Mouse (Mus musculus) v-Abl transformed pro-B cells (cell line): ENCODE measurements around the gene Fam92b.

Source experiments
- in situ Hi-C, 2 experiments: fragments of 400-800 bp; cut with MboI; formaldehyde crosslinking; loops; one replicate each; pipeline ENCODE4 v1.15.1; 2025; ENCODE audit not compliant: unreplicated experiment in 2 of 2

The Fam92b gene

GRCm38 (mm10) chr8:120162404-120162752 is 14.9 kb downstream of the Fam92b start:
- in situ Hi-C loops, result no loop called here

- in situ Hi-C loops, result no loop called here
Observed at GRCm38 (mm10) chr8:120161658-120162403, 15.4 kb downstream of the Fam92b start.

GRCm38 (mm10) chr8:120160366-120160765 is 16.9 kb downstream of the Fam92b start:
- in situ Hi-C loops, result no loop called here

DNA sequence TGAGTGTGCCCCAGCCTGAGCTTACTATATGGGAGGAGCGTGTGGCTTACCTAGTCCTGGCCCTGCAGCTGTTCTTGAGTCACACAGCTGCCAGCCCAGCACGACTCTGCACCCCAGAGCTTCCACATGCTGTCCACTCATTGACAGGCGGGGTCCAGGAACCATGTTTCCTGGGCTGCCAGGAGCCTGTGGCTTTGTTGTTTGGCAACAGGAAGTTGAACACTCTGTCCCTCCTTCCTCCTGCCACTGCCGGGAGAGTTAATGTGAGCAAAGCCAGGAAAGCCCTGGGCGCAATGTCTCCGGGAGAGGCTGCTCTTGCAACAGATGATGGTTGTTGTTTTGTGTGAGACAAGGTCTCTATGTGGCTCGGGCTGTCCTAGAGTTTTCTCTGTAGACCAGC is 24.6 kb downstream of the Fam92b start:
- in situ Hi-C loops, result no loop called here

DNA sequence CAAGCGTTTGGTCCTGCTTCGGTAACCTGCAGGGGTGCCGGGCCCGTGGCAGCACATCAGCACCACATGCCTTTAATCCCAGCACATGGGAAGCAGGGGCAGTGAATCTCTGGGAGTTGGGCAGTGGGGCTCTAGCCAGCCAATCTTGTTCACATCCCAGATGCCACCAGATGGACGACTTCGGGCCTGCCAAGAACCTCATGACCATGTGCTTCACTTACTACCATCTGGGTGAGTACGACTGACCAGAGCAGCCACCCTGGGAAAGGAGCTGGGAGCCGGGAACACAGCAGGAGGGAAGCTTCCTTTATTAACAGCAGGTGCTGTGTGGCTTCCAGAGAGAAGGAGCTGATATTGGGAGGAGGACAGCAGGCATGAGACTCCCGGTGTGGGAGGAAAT is 26.1 kb downstream of the Fam92b start:
- in situ Hi-C loops, result no loop called here

- in situ Hi-C loops, result no loop called here
Observed at GRCm38 (mm10) chr8:120150028-120150427, 27.2 kb downstream of the Fam92b start.

- in situ Hi-C loops, result no loop called here
Observed at GRCm38 (mm10) chr8:120146051-120146450, 31.2 kb downstream of the Fam92b start.

DNA sequence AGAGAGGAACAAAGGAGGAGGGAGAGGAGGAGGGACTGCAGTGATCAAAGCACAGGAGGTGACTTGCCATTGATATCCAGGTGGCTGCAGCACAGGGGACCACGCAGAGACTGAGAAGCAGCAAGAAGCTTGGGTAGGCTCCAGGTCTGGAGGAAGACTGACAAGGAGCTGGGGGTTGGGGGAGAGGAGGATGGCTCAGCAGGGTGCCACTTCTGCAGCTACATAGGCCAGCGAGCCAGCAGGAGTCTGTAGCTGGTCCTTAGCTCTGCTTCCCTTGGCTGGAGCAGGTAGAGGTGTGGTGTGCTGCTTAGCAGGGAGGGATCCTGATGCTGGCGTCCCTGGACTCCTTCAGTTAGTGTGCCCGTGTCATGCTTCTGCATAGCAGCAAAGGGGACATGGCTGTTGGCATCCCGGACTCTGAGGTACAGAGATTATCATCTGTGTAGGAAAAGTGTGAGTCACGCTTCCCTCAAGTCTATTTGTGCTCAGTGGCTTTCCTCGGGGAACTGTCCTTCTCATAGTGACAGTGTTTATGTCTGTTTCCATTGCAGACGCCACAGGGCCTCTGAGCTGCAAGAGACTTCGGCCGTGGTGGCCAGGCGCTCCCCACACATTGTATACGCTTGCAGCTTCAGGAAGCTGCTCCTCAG is 32.5 kb downstream of the Fam92b start:
- in situ Hi-C loops, result no loop called here

DNA sequence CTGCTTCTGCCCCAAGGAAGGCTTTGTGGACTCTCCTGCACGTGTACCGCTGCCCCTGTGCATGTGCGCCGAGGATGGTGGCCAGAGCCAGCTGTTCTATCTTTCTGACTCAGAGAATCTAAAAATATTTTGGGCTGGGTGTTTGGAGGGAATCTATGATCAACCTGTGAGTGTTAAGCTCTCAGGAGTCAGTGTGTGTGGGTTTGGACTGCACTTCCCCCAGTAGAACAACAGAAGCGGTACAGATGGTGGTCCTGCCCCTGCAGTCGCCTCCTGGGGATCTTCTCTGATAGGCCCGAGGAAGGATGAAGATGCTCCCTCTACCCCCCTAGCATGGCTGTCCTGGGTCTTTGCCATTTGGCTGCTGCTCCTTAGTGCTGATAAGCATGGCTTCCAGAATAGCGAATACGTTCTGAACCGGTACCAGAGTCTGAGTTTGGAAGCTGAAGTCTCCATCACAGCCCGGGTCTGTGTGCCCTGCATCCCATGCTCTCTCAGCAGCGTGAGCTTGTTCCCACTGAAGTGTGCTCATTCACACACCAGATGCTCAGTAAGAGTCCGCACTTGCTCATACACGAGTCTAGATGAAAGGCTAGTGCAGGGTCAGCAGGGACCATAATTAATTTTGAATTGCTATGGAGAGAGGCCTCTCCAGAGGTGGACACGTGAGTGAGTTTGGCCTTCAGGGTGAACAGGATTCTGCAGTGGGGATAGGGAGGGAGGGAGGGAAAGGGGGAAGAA is 33.2 kb downstream of the Fam92b start:
- in situ Hi-C loops, result no loop called here

- in situ Hi-C loops, result no loop called here
Observed at GRCm38 (mm10) chr8:120140769-120141168, 36.5 kb downstream of the Fam92b start.

- in situ Hi-C loops, result no loop called here
Observed at GRCm38 (mm10) chr8:120138958-120139357, 38.3 kb downstream of the Fam92b start.

GRCm38 (mm10) chr8:120136618-120137017 is 40.6 kb downstream of the Fam92b start:
- in situ Hi-C loops, result no loop called here

DNA sequence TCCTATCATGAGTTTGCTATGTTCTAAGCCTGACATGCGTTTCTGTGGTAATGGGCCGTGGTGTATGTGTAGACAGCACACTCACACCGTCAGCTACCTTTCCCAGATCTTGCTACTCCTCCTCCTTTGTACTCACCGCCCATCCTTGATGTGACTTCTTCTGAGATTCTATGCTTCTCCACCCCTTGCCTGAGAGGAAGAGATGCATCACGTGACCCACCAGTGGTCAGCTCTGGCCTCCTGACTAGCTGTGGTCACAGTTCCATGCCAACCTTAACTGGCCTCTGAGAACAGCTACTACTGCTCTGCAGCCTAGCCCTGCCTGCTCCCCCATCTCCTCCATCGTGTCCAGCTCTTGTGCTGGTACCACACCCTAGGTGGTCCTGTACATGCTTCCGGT is 41.6 kb downstream of the Fam92b start:
- in situ Hi-C loops, result no loop called here

- in situ Hi-C loops, result no loop called here
Observed at GRCm38 (mm10) chr8:120133169-120133568, 44.1 kb downstream of the Fam92b start.

- in situ Hi-C loops, result no loop called here
Observed at GRCm38 (mm10) chr8:120131158-120131557, 46.1 kb downstream of the Fam92b start.

DNA sequence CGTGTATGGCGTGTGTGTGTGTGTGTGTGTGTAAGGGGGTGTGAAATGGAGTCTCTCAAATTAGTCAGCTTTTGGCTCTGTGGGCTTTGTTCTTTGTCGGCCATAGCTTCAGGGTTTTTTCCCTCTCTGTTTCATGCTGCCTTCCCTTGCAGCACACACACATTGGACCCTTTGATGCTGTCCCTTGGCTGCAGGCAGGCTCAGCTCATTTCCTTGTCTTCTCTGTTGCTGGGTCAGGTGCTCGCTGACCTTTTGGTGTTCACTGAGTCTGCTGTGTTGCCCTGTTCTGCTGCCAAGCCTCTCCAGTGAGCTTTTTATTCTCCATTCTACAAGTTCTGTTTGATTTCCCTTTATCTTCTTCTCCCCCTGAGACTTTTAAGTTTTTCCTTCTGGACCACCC is 47.7 kb downstream of the Fam92b start:
- in situ Hi-C loops, result no loop called here

GRCm38 (mm10) chr8:120126357-120127161 is 50.7 kb downstream of the Fam92b start:
- in situ Hi-C loops, result no loop called here

DNA sequence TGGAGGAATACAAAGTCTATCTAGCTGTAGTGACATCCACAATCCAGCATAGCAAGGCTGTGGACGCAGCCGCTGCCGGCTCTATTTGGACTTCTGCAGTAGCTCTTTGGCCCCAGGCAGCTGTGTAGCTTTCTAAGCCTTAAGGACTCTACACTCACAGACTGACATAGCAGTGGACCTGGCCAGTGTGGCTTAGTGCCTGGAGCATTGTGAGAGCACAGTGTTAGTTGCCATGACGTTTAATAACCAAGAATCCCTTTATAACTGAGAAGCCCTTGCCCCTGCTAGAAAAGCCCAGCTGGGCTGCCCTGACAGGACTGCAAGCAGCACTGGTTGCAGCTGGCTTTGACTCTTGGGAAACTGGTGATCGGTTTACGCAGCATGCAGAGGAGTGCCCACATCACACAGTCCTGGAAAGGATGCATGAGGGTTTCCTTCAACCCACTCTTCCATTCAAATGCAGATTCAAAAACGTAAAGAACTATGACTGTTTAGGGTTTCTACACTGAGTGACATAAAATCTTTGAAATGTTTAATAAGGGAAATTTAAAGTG is 52.4 kb downstream of the Fam92b start:
- in situ Hi-C loops, result no loop called here

GRCm38 (mm10) chr8:120124261-120124660 is 53.0 kb downstream of the Fam92b start:
- in situ Hi-C loops, result no loop called here

- in situ Hi-C loops, result no loop called here
Observed at GRCm38 (mm10) chr8:120120951-120121350, 56.3 kb downstream of the Fam92b start.

GRCm38 (mm10) chr8:120119931-120120330 is 57.3 kb downstream of the Fam92b start:
- in situ Hi-C loops, result no loop called here
